Mouse (Mus musculus) thymus, postnatal 14 days (tissue): ENCODE data around the gene E2f6.

ENCODE experiments used
- DNase-seq: peaks from one replicate; pipeline ENCODE4 v3.0.0; 2021

Gene E2f6

GRCm38 (mm10) chr12:16800959-16801315 lies 9.8 kb upstream of the E2f6 start:
- no peak for DNase-seq

- DNase-seq, result no peak
These were observed 7.4 kb upstream of the E2f6 start for GRCm38 (mm10) chr12:16803237-16803955.

- DNase-seq, result no peak
These were observed 6.8 kb upstream of the E2f6 start for GRCm38 (mm10) chr12:16803956-16804430.

- peak; percentile 83 for DNase-seq
These were observed 5.3 kb upstream of the E2f6 start for GRCm38 (mm10) chr12:16805511-16805910.

GRCm38 (mm10) chr12:16808045-16808444 lies 2.7 kb upstream of the E2f6 start:
- peak; percentile 17 for DNase-seq

- no peak for DNase-seq
These were observed 714 bp downstream of the E2f6 start for GRCm38 (mm10) chr12:16811477-16811876.

GRCm38 (mm10) chr12:16817147-16817546 lies 6.4 kb downstream of the E2f6 start:
- no peak for DNase-seq

- DNase-seq, result no peak
These were observed 7.8 kb downstream of the E2f6 start for GRCm38 (mm10) chr12:16818513-16818912.

GRCm38 (mm10) chr12:16820761-16821160 lies 10.0 kb downstream of the E2f6 start:
- no peak for DNase-seq

- DNase-seq, result no peak
These were observed 11.5 kb downstream of the E2f6 start for GRCm38 (mm10) chr12:16822181-16822734.

- DNase-seq, result no peak
These were observed 12.9 kb downstream of the E2f6 start for GRCm38 (mm10) chr12:16823701-16824100.

- no peak for DNase-seq
These were observed 17.7 kb downstream of the E2f6 start for GRCm38 (mm10) chr12:16828505-16828904.

GRCm38 (mm10) chr12:16829785-16830184 lies 19.0 kb downstream of the E2f6 start:
- DNase-seq, result no peak

- no peak for DNase-seq
These were observed 20.3 kb downstream of the E2f6 start for GRCm38 (mm10) chr12:16831071-16831470.

GRCm38 (mm10) chr12:16834701-16835100 lies 23.9 kb downstream of the E2f6 start:
- DNase-seq, result no peak

GRCm38 (mm10) chr12:16836188-16836587 lies 25.4 kb downstream of the E2f6 start:
- DNase-seq, result no peak

- no peak for DNase-seq
These were observed 27.0 kb downstream of the E2f6 start for GRCm38 (mm10) chr12:16837766-16838165.

GRCm38 (mm10) chr12:16840842-16841782 lies 30.3 kb downstream of the E2f6 start:
- no peak for DNase-seq

- no peak for DNase-seq
These were observed 34.1 kb downstream of the E2f6 start for GRCm38 (mm10) chr12:16844623-16845592.

GRCm38 (mm10) chr12:16847204-16847792 lies 36.5 kb downstream of the E2f6 start:
- no peak for DNase-seq

GRCm38 (mm10) chr12:16848501-16848900 lies 37.7 kb downstream of the E2f6 start:
- no peak for DNase-seq

- DNase-seq, result no peak
These were observed 39.1 kb downstream of the E2f6 start for GRCm38 (mm10) chr12:16849821-16850220.
